Comparison of ENCODE assay signal across 20 mouse cellular contexts in the genomic region with DNA sequence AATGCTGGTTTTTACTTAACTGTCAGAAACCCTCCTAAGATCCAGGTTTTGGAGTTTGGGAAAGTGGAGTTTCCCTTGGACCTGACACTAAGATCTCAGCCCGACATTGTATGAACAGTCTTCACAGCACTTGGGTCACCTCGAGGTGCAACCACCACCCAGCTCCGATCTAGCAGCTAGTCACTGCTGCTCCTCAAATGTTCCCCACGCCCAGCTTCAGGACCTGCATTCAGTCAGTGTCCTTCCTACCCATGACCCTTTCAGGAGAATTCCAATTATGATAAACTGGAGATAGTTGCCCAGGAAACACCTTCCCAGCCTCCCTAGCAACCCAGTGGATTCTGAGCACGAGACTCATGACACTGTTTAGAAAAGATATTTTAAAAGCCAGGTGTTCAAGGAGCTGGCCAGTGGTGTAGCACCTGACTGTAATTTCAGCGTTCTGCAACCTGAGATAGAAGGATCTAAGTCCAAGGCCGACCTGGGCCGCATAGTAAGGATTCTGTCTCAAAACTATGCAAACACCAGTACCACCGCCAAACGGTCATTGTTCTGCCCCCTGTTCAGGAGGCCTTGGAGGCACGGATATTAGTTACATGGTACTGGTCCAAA. TPM values are rescaled to one million over a fixed set of nuclear protein-coding genes. Genes with fewer than 3 reads are reported as not detected.
DNase-seq lines count a peak whose midpoint lies in the region; ATAC-seq and TF ChIP-seq lines count a peak whose summit lies in the region.
"Had no signal": no experiment of that assay in that cellular context is flagged by ENCODE, and none has a peak within 500 bp of the region (broad histone marks: within the 10 kb centered on the region; RNA-seq: fewer than 3 reads in every experiment).

No protein-coding gene starts in this region.

- no peaks in the 10 kb centered on the region for H3K27me3 ChIP-seq in stomach, embryonic 14.5 days (ENCODE audit: control insufficient read depth, insufficient read depth, low read length)
- no peaks in the 10 kb centered on the region for H3K27me3 ChIP-seq in stomach, postnatal 0 days (ENCODE audit: control insufficient read depth, insufficient read depth, low read length)
- H3K27me3 ChIP-seq in intestine, postnatal 0 days (replicated peaks; ENCODE audit: control insufficient read depth, insufficient read depth, low read length): no peaks in the 10 kb centered on the region
- H3K27me3 ChIP-seq in thymus, adult 2 months (ENCODE audit: control insufficient read depth, insufficient read depth, low read length): no peaks in the 10 kb centered on the region
- H3K27me3 ChIP-seq: embryonic facial prominence, embryonic 13.5 days; forebrain, embryonic 13.5 days; hindbrain, embryonic 13.5 days had no signal

- H3K36me3 ChIP-seq in stomach, embryonic 14.5 days (ENCODE audit: control insufficient read depth, insufficient read depth, low read length): no peaks in the 10 kb centered on the region
- no peaks in the 10 kb centered on the region for H3K36me3 ChIP-seq in stomach, postnatal 0 days (ENCODE audit: control insufficient read depth, insufficient read depth, low read length)
- H3K36me3 ChIP-seq in intestine, postnatal 0 days (ENCODE audit: control insufficient read depth, insufficient read depth): no peaks in the 10 kb centered on the region
- H3K36me3 ChIP-seq in thymus, adult 2 months (ENCODE audit: control insufficient read depth, insufficient read depth, low read length): no peaks in the 10 kb centered on the region
- H3K36me3 ChIP-seq: embryonic facial prominence, embryonic 13.5 days; heart, embryonic 10.5 days; hindbrain, embryonic 13.5 days had no signal

- WGBS in stomach, embryonic 14.5 days: 54% methylated on average over 11 of the region's 11 CpGs
- 47% methylated on average over 11 of the region's 11 CpGs for WGBS in stomach, postnatal 0 days
- 36% methylated on average over 11 of the region's 11 CpGs for WGBS in intestine, postnatal 0 days
- 92% methylated on average over 11 of the region's 11 CpGs for WGBS in thymus, adult 2 months

- no peak for TF ChIP-seq POLR2A in thymus, adult 2 months (IDR thresholded peaks at IDR 0.05; ENCODE audit: control insufficient read depth, extremely low read depth, insufficient read depth, low read length, poor library complexity)

- no peak overlapping the region for H3K9ac ChIP-seq in stomach, embryonic 14.5 days (replicated peaks; ENCODE audit: low read depth, low read length)
- no peak overlapping the region for H3K9ac ChIP-seq in stomach, postnatal 0 days (ENCODE audit: low read length)
- no peak overlapping the region for H3K9ac ChIP-seq in intestine, postnatal 0 days (ENCODE audit: low read depth, low read length)
- H3K9ac ChIP-seq: embryonic facial prominence, embryonic 13.5 days; forebrain, embryonic 13.5 days; forebrain, postnatal 0 days; hindbrain, embryonic 13.5 days had no signal

- peak; percentile 17; the same call in 1 of the 2 replicates for ATAC-seq in stomach, embryonic 14.5 days (ENCODE audit: insufficient number of reproducible peaks, insufficient read depth, low FRiP score, low read depth)
- no peak for ATAC-seq in stomach, postnatal 0 days (ENCODE audit: low FRiP score, low TSS enrichment)
- peak; percentile 79 for ATAC-seq in intestine, postnatal 0 days
- ATAC-seq in frontal cortex, adult (ENCODE audit: low TSS enrichment): no peak
- ATAC-seq: forebrain, embryonic 13.5 days; forebrain, postnatal 0 days had no signal

- no peak for TF ChIP-seq EP300 in stomach, postnatal 0 days (optimal IDR thresholded peaks at IDR 0.05)

- no peak for TF ChIP-seq CTCF in stomach, postnatal 0 days (IDR thresholded peaks at IDR 0.05; ENCODE audit: low read depth)
- no peak for TF ChIP-seq CTCF in intestine, postnatal 0 days (IDR thresholded peaks at IDR 0.05; ENCODE audit: low read depth)
- TF ChIP-seq CTCF in thymus, adult 2 months (IDR thresholded peaks at IDR 0.05; ENCODE audit: borderline replicate concordance, control insufficient read depth, extremely low read depth, insufficient read depth, low read length, poor library complexity): no peak

- H3K9me3 ChIP-seq in stomach, embryonic 14.5 days (ENCODE audit: control insufficient read depth, low read depth, low read length): no peaks in the 10 kb centered on the region
- H3K9me3 ChIP-seq in stomach, postnatal 0 days (ENCODE audit: control insufficient read depth, low read length): no peaks in the 10 kb centered on the region
- no peaks in the 10 kb centered on the region for H3K9me3 ChIP-seq in intestine, postnatal 0 days (ENCODE audit: control insufficient read depth)
- H3K9me3 ChIP-seq: embryonic facial prominence, embryonic 13.5 days; forebrain, embryonic 13.5 days; heart, embryonic 10.5 days; hindbrain, embryonic 13.5 days had no signal

- peaks cover 12% of the 10 kb centered on the region for H3K4me1 ChIP-seq in stomach, embryonic 14.5 days (ENCODE audit: control insufficient read depth, insufficient read depth, low read length)
- no peaks in the 10 kb centered on the region for H3K4me1 ChIP-seq in stomach, postnatal 0 days (replicated peaks; ENCODE audit: control insufficient read depth, insufficient read depth)
- H3K4me1 ChIP-seq in intestine, postnatal 0 days (replicated peaks; ENCODE audit: control insufficient read depth, insufficient read depth, low read length): peaks cover 12% of the 10 kb centered on the region
- peaks cover 2% of the 10 kb centered on the region; the same call in 1 of the 2 replicates for H3K4me1 ChIP-seq in thymus, adult 2 months (replicated peaks; ENCODE audit: control insufficient read depth, insufficient read depth, low read length)
- H3K4me1 ChIP-seq: forebrain, embryonic 13.5 days; hindbrain, embryonic 13.5 days had no signal

- H3K27ac ChIP-seq in stomach, embryonic 14.5 days (ENCODE audit: low read length): no peak overlapping the region
- H3K27ac ChIP-seq in stomach, postnatal 0 days (replicated peaks): no peak overlapping the region
- peak overlapping the region; percentile 73 for H3K27ac ChIP-seq in intestine, postnatal 0 days (ENCODE audit: low read depth, low read length)
- H3K27ac ChIP-seq in thymus, adult 2 months (ENCODE audit: control insufficient read depth, insufficient read depth, low read length): no peak overlapping the region
- H3K27ac ChIP-seq: embryonic facial prominence, embryonic 13.5 days; forebrain, embryonic 13.5 days; gastrocnemius, adult 2 months; heart, embryonic 10.5 days; hindbrain, embryonic 13.5 days had no signal

- no peak overlapping the region for H3K4me3 ChIP-seq in stomach, embryonic 14.5 days (ENCODE audit: low read depth, low read length)
- H3K4me3 ChIP-seq in stomach, postnatal 0 days (ENCODE audit: low read depth, low read length): no peak overlapping the region
- H3K4me3 ChIP-seq in intestine, postnatal 0 days (ENCODE audit: low read depth, low read length): no peak overlapping the region
- H3K4me3 ChIP-seq in thymus, adult 2 months (ENCODE audit: control insufficient read depth, insufficient read depth, low read length): no peak overlapping the region
- H3K4me3 ChIP-seq: embryonic facial prominence, embryonic 13.5 days; forebrain, embryonic 13.5 days; gastrocnemius, adult 2 months; heart, embryonic 10.5 days; hindbrain, embryonic 13.5 days had no signal

- peak; percentile 70 for DNase-seq in heart, adult 11 months
- DNase-seq in heart, adult 8-10 months (ENCODE audit: low spot score): no peak
- DNase-seq in stomach, postnatal 0 days (ENCODE audit: low spot score): no peak
- no peak for DNase-seq in thymus, adult 2 months
- DNase-seq: adrenal gland, postnatal 10 days; cerebellum, adult 11 months; cerebellum, adult 8-10 months; cerebellum, postnatal 25 days; forebrain, postnatal 0 days; gastrocnemius, adult 2 months; gastrocnemius, postnatal 25 days; heart, postnatal 10 days; heart, postnatal 4 days had no signal

- H3K4me2 ChIP-seq in stomach, embryonic 14.5 days (replicated peaks; ENCODE audit: low read depth, low read length): no peak overlapping the region
- no peak overlapping the region for H3K4me2 ChIP-seq in stomach, postnatal 0 days (replicated peaks; ENCODE audit: low read depth)
- 0 out of 2 replicates have a peak overlapping the region, but pooled peaks have one; percentile 9 for H3K4me2 ChIP-seq in intestine, postnatal 0 days (replicated peaks; ENCODE audit: low read depth)
- H3K4me2 ChIP-seq: embryonic facial prominence, embryonic 13.5 days; forebrain, embryonic 13.5 days; hindbrain, embryonic 13.5 days had no signal

RNA-seq across cellular contexts. Expression of a gene that starts 22.8 kb away (rescaled TPM):
- 1 to 10 TPM in 1 of 4 experiments, under 1 TPM in 3; 0.31 to 2.2 (median 0.83) TPM for total RNA-seq in heart, adult 8-10 months (2022)
- polyA plus RNA-seq in stomach, embryonic 14.5 days (2014; fragmentation: Nextera tagmentation; extraction: Ambion mirVana): 8.2 and 9.9 TPM in 2 replicates
- polyA plus RNA-seq in stomach, postnatal 0 days (2015; fragmentation: Nextera tagmentation; extraction: Ambion mirVana): 3.2 and 3.4 TPM in 2 replicates
- polyA plus RNA-seq in intestine, postnatal 0 days (2015; fragmentation: Nextera tagmentation; extraction: Ambion mirVana): 5.0 and 5.9 TPM in 2 replicates
- polyA plus RNA-seq in thymus, adult 2 months (2012; rRNA removed): 21.6 and 22.0 TPM in 2 replicates

Comparison
In these comparisons a context has a peak if more than half of its experiments do, and no peak if none do; other contexts are left out.
1. ATAC-seq: peak in stomach, embryonic 14.5 days (single experiment) and intestine, postnatal 0 days (single experiment); none in stomach, postnatal 0 days (single experiment) and frontal cortex, adult (single experiment).